Mouse (Mus musculus) heart, adult 2 months (tissue): ENCODE data around the gene Scarf1. TPM values are rescaled to one million over a fixed set of nuclear protein-coding genes. Genes with fewer than 3 reads are reported as not detected.

ENCODE experiments used
- DNase-seq, 2 experiments: peaks; one replicate each; pipeline ENCODE4 v3.0.0; 2021
- H3K27ac ChIP-seq: fragments of 200-600 bp; 2 replicates; pipeline ENCODE4 v1.8.1; 2022
- H3K27me3 ChIP-seq: fragments of 200-500 bp; 2 replicates; pipeline ENCODE4 v1.6.1; 2012; ENCODE audit warnings: mild to moderate bottlenecking, low read length, inconsistent platforms, mixed read lengths; ENCODE audit not compliant: control insufficient read depth, insufficient read depth
- H3K36me3 ChIP-seq: fragments of 200-500 bp; 2 replicates; pipeline ENCODE4 v1.6.1; 2012; ENCODE audit warnings: low read length, inconsistent platforms; ENCODE audit not compliant: control insufficient read depth, insufficient read depth
- H3K4me1 ChIP-seq: fragments of 200-500 bp; 2 replicates; pipeline ENCODE4 v1.6.1; 2011; ENCODE audit warnings: low read length; ENCODE audit not compliant: control insufficient read depth, insufficient read depth
- H3K4me3 ChIP-seq: fragments of 200-600 bp; 2 replicates; pipeline ENCODE4 v1.8.1; 2022
- H3K79me2 ChIP-seq: fragments of 200-500 bp; replicated peaks from 2 replicates; pipeline ENCODE4 v1.6.1; 2012; ENCODE audit warnings: mild to moderate bottlenecking, inconsistent platforms, low read length, moderate library complexity, mixed read lengths; ENCODE audit not compliant: control insufficient read depth, insufficient read depth
- H3K9ac ChIP-seq: fragments of 200-500 bp; 2 replicates; pipeline ENCODE4 v1.6.1; 2012; ENCODE audit warnings: low read depth, mild to moderate bottlenecking, control low read depth, inconsistent platforms, low read length, mixed read lengths
- CTCF ChIP-seq: fragments of 200-600 bp; IDR thresholded peaks from 2 replicates; pipeline ENCODE4 v1.8.1; 2022; ENCODE audit warnings: antibody characterized with exemption, mild to moderate bottlenecking, moderate library complexity
- EP300 ChIP-seq: fragments of 200-500 bp; IDR thresholded peaks from 2 replicates; pipeline ENCODE4 v1.6.1; 2011; ENCODE audit warnings: low read depth, low read length, control low read depth; ENCODE audit not compliant: insufficient read depth
- POLR2A ChIP-seq: fragments of 200-500 bp; IDR thresholded peaks from 2 replicates; pipeline ENCODE4 v1.6.1; 2011; ENCODE audit warnings: mild to moderate bottlenecking, low read depth, low read length, control low read depth; ENCODE audit not compliant: insufficient read depth
- WGBS: fragments of 180-500 bp; shearing (Covaris S2); methylation state at CpG from one replicate; pipeline ENCODE4 v1.1.7; 2018; 5-methylcytosine and 5-hydroxymethylcytosine counted together
- intact Hi-C: fragments of 180-260 bp; cut with DNase I; formaldehyde crosslinking; loops from one replicate; pipeline ENCODE4 v1.15.1; 2025
- polyA plus RNA-seq: library from polyadenylated mRNA; depleted of rRNA; stranded (reverse); fragments of >200 nt; gene quantifications from 2 replicates; pipeline ENCODE4 v1.2.3, GENCODE M21; 2012
- total RNA-seq, 2 experiments: library from RNA; stranded (reverse); gene quantifications; 2 replicates each; pipeline ENCODE4 v1.2.3; 2021

Gene Scarf1
- total and polyA plus RNA-seq, 3 experiments, result 7.6 to 18.1 (median 8.5) TPM

- peaks cover 9% of the 10 kb centered on the region for H3K4me1 ChIP-seq
- intact Hi-C loops, result loop anchor here (2.0 kb wide), 2 partner anchors 15 to 19 kb away; partner anchors contain the start of gene Scarf1
- H3K79me2 ChIP-seq, result no peaks in the 10 kb centered on the region
- H3K36me3 ChIP-seq, result no peaks in the 10 kb centered on the region
- TF ChIP-seq EP300, result no peak
- TF ChIP-seq CTCF, result 0 out of 2 replicates have a peak, but pooled peaks have one; percentile 1
- TF ChIP-seq POLR2A, result peak; percentile 8; the same call in 1 of the 2 replicates
- H3K9ac ChIP-seq, result peak within 1 kb of the TSS; percentile 89
- H3K27me3 ChIP-seq, result no peaks in the 10 kb centered on the region
- peak; percentile 93 to 95 for DNase-seq
- H3K27ac ChIP-seq, result peak within 1 kb of the TSS; percentile 88
- under 1% methylated on average over 62 of the region's 62 CpGs for WGBS
- peak within 1 kb of the TSS; percentile 68 for H3K4me3 ChIP-seq
Observed at GRCm38 (mm10) chr11:75531469-75532242, 18.3 kb downstream of the Scarf1 start, which contains the start of gene Slc43a2. Gene Slc43a2, plus strand, starts transcription at chr11:75531694.

- no peaks in the 10 kb centered on the region for H3K36me3 ChIP-seq
- WGBS, result 16% methylated on average over 38 of the region's 38 CpGs
- intact Hi-C loops, result loop anchor here (2.0 kb wide), 1 partner anchor 14 kb away; no protein-coding TSS in a partner anchor
- peak overlapping the region; percentile 68 for H3K4me3 ChIP-seq
- H3K27me3 ChIP-seq, result no peaks in the 10 kb centered on the region
- H3K79me2 ChIP-seq, result no peaks in the 10 kb centered on the region
- peaks cover 13% of the 10 kb centered on the region for H3K4me1 ChIP-seq
- peak overlapping the region; percentile 88 for H3K27ac ChIP-seq
- TF ChIP-seq CTCF (no peak), EP300 (0 out of 2 replicates have a peak, but pooled peaks have one; percentile 16), POLR2A (peak; percentile 47; the same call in 1 of the 2 replicates)
- H3K9ac ChIP-seq, result peak overlapping the region; percentile 76
- DNase-seq, result peak; percentile 57 to 61
Observed at GRCm38 (mm10) chr11:75532340-75533277, 19.3 kb downstream of the Scarf1 start.

GRCm38 (mm10) chr11:75533314-75534015 is 20.1 kb downstream of the Scarf1 start:
- no peaks in the 10 kb centered on the region for H3K79me2 ChIP-seq
- peak overlapping the region; percentile 88 for H3K27ac ChIP-seq
- intact Hi-C loops, result loop anchor here (2.0 kb wide), 1 partner anchor 13 kb away; no protein-coding TSS in a partner anchor
- no peaks in the 10 kb centered on the region for H3K27me3 ChIP-seq
- 0 out of 2 replicates have a peak, but pooled peaks have one; percentile 5 for TF ChIP-seq POLR2A
- no peak for TF ChIP-seq EP300
- TF ChIP-seq CTCF, result no peak
- no peak for DNase-seq
- H3K9ac ChIP-seq, result peak overlapping the region; percentile 39
- H3K4me3 ChIP-seq, result no peak overlapping the region
- H3K4me1 ChIP-seq, result peaks cover 16% of the 10 kb centered on the region
- no peaks in the 10 kb centered on the region for H3K36me3 ChIP-seq
- WGBS, result 61% methylated on average over 6 of the region's 6 CpGs

GRCm38 (mm10) chr11:75534286-75535033 is 21.1 kb downstream of the Scarf1 start:
- H3K36me3 ChIP-seq, result no peaks in the 10 kb centered on the region
- no peak overlapping the region for H3K9ac ChIP-seq
- intact Hi-C loops, result no loop called here
- TF ChIP-seq POLR2A, result no peak
- TF ChIP-seq CTCF, result no peak
- no peak for TF ChIP-seq EP300
- no peaks in the 10 kb centered on the region for H3K27me3 ChIP-seq
- peak overlapping the region; percentile 88 for H3K27ac ChIP-seq
- WGBS, result 41% methylated on average over 4 of the region's 4 CpGs
- no peak overlapping the region for H3K4me3 ChIP-seq
- H3K79me2 ChIP-seq, result no peaks in the 10 kb centered on the region
- H3K4me1 ChIP-seq, result peaks cover 16% of the 10 kb centered on the region
- DNase-seq, result no peak

- peak overlapping the region; percentile 20; the same call in 1 of the 2 replicates for H3K27ac ChIP-seq
- no peaks in the 10 kb centered on the region for H3K79me2 ChIP-seq
- no peak for DNase-seq
- TF ChIP-seq EP300 (no peak), POLR2A (no peak)
- intact Hi-C loops, result no loop called here
- H3K4me1 ChIP-seq, result peaks cover 16% of the 10 kb centered on the region
- 45% methylated on average over 13 of the region's 13 CpGs for WGBS
- no peak overlapping the region for H3K9ac ChIP-seq
- H3K27me3 ChIP-seq, result no peaks in the 10 kb centered on the region
- no peaks in the 10 kb centered on the region for H3K36me3 ChIP-seq
- H3K4me3 ChIP-seq, result no peak overlapping the region
Observed at GRCm38 (mm10) chr11:75535106-75535795, 21.9 kb downstream of the Scarf1 start.
